Mouse (Mus musculus) spleen, adult 18-20 months (tissue): ENCODE data around the gene Serinc1.
A peak's percentile ranks its signal among the peaks of the same experiment; 100 is the strongest.
"Not testable (repeated sequence)": the region's sequence is repeated elsewhere in the genome, so short reads cannot be mapped to it uniquely, and the experiment has no call there.

ENCODE experiments used
- DNase-seq, 2 experiments: peaks; one replicate each; pipeline ENCODE4 v3.0.0; 2022; ENCODE audit warnings: mixed read lengths in 2 of 2

Serinc1 gene

DNA sequence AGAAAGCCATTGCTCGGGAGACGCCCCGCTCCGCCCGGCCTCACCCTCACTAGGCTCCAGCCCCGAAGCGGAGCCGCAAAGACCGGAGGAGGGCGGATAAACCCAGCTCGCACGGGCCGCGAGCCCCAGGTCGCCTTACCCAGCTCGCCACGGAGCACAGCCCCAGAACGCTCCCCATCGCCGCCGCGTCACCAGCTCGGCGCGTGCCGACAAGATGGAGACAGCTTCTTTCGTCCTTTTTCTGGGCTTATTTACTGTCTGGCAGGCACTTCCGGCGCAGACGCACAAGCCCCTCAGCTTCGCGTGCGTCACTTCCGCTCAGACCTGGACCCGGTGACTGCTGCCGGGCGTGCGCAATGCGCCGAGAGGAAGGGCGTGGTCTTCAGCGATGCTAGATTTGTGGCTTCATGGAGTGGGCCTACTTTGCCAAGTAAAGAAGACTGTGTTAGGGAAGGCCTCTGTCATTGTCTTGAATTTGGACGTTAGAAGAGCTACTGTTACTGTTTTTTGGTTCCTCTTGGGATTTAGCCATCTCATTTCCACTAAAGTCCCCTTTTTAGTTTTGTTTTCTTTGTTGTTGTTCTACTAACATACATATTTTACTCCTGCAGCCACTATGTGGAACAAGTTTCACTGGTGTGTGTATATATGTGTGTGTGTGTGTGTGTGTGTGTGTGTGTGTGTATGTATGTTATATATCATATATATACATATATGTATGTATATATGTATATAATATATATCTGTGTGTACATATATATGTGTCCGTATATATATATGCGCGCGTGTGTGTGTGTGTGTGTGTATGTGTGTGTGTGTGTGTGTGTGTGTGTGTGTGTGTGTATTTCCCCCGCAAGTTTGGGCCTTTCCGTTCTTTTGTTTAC lies at the start of gene Serinc1:
Gene Serinc1, minus strand, starts transcription at position 313 of the 884 bp plus-strand sequence.
- DNase-seq = peak; percentile 85 to 87

- no peak for DNase-seq
These were observed 44.4 kb upstream of the Serinc1 start for GRCm38 (mm10) chr10:57576721-57577120.

GRCm38 (mm10) chr10:57572130-57572529 lies 39.8 kb upstream of the Serinc1 start:
- DNase-seq = no peak

- DNase-seq = peak; percentile 57 to 73
These were observed 38.9 kb upstream of the Serinc1 start for GRCm38 (mm10) chr10:57571211-57571730.

DNA sequence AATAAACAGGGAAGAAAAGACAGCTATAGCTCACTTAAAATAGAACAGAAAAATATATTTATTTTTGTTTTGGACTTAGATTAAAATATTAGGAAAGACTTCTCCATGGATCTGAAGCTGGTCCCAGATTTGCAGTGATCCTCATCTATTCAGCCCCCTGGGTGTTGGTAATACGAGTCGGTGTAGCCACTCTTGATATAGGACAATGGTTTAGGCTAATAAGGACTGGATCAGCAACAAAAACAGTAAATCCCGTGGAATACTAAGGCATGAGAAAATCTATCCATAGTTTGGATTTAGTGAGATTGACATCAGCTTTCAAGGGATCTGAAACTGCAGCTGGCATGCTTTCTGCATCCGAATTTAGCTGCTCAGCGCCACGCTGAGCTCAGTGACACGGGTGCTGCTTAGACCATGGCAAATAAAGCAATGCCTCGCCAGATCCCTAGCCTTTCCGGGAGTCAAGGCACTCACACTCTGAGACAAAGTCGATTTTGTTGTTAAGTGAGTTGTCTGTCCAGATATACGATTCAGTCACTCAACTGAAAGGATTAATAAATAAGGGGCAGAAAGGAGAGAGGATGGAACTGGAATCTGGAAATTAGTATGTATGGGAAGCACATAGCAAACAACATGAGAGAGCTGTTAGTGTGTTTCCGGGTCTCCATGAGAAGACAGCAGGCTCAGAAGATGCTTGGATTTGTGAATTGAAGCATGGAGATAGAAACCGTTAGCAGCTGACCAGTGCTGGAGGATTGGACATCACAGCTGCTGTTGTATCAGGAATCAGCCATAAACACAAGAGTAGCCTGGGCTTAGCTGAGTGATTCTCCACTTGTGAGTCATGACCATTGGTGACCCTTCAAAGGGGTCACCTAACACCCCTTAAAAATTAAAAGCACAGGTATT lies 36.9 kb upstream of the Serinc1 start:
- DNase-seq = no peak

- DNase-seq = no peak
These were observed 33.9 kb upstream of the Serinc1 start for GRCm38 (mm10) chr10:57566221-57566620.

DNA sequence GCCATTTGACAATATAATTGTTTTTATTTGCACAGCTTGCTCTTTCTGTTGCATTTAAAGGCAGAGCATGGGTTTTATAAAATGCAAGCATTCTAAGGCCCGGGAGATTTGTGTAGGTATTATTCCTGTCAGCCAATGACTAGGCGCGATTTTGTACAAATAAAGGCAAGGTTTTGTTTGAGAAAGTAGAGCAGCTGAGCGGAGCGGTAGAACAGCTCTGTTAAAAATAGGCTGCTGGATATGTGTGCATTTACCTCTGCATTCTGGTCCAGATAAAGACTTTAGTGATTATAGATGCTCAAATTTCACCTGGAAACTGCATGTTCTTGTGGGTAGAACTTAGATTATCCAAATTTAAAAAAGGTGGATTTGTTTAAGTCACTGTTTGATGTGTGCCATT lies 25.3 kb upstream of the Serinc1 start:
- no peak for DNase-seq

- no peak for DNase-seq
These were observed 21.4 kb upstream of the Serinc1 start for GRCm38 (mm10) chr10:57553719-57554118.

GRCm38 (mm10) chr10:57549631-57550030 lies 17.3 kb upstream of the Serinc1 start:
- DNase-seq = no peak

- DNase-seq = not testable (repeated sequence)
These were observed 11.6 kb upstream of the Serinc1 start for GRCm38 (mm10) chr10:57543890-57544289.

DNA sequence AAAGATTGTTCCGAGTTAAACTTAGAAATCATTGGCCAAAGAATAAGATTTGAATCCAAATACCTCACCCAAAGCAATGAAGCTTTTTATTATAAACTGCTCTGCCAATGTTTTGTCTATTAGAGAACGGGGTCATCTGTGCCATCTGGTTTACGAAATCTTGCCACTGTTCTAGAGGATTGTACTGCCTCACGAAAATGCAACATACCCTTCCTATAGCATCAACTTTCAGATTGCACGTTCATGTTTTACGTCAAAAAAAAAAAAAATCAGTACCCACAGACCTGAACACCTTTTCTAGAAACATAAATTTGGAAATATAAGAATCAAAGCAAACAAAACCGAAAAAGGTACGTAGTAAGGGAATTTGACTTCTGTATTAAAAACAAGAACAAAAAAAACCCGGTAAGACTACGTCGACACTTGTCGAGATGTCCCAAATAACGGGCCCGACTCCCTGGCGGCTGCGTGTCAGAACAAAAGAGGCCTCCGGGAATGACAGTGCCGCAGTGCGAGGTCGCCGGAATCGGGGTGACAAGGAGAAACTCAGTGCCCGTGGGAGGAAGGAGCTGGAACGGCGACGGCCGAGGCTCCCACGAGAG lies 613 bp downstream of the Serinc1 start:
- DNase-seq = no peak

DNA sequence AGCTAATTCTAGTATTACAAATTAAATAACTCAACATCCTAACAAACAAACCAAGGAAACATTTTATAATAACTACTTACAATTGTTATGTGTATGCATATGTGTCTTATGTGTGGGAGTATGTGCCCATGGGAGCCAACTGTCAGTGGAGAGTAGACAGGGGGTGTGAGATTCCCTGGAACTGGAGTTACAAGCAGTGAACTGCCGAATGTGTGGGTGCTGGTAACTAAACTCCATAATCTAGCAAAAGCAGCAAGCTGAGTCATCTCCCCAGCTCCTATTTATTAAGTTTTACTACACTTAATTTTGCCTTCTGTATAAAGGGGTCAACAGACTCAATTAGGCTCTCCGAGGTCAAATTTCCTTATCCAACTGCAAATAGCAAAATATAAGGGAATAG lies 1.3 kb downstream of the Serinc1 start:
- no peak for DNase-seq

DNA sequence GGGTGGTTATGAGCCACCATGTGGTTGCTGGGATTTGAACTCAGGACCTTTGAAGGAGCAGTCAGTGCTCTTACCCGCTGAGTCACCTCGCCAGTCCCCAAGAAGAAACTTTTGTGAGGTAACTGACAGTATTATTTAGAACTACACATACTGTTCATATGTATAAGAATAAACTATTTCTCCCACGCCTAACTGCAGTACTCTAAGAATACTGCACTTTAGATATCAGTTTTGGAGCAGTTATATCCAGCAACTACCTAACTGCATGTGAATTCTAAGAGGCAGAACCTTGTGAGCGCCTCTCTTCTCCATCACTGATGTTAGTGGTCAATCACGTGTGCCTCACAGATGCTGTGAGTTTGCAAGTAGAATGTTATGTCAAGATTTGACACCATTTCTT lies 5.9 kb downstream of the Serinc1 start:
- no peak for DNase-seq

DNA sequence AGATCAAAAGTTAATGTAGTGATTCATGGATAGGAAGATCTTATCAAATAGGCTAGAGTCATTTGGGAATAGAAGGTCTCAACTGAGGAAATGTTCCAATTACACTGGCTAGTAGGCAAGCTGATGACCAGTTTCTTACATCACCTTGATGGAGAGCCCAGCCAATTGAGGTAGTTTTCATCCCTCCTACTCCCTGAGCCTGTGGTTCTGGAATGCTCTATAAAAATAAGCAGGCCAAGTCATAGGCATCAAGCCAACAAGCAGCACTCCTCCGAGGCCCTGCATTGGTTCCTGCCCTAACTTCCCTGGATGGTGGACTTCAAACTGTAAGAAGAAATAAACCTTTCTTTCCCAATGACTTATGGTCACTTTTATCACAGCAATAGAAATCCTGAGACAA lies 17.1 kb downstream of the Serinc1 start:
- DNase-seq = no peak

- DNase-seq = no peak
These were observed 17.7 kb downstream of the Serinc1 start for GRCm38 (mm10) chr10:57514616-57515015.

GRCm38 (mm10) chr10:57499414-57500156 lies 32.7 kb downstream of the Serinc1 start:
- DNase-seq = no peak

- DNase-seq = no peak
These were observed 40.3 kb downstream of the Serinc1 start for GRCm38 (mm10) chr10:57492050-57492449.

DNA sequence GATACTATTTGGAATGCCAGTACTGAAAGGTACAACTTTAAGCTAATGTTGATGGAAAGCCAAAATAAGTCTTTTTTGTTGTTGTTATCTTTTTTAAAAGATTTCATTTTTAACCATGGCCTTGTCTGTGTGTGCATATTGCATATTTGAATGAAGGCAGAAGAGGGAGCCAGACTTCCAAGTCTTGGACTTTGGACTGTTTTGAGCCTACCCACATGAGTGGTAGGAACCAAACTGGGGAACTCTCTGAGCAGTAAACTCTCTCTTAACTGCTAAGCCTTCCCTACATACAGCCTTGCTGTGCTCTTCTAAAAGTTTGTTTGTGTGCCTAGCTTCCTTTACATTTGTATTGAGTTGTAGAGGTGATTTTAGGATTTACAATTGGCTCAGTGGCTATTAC lies 43.7 kb downstream of the Serinc1 start:
- no peak for DNase-seq

- no peak for DNase-seq
These were observed 45.1 kb downstream of the Serinc1 start for GRCm38 (mm10) chr10:57487201-57487600.

DNA sequence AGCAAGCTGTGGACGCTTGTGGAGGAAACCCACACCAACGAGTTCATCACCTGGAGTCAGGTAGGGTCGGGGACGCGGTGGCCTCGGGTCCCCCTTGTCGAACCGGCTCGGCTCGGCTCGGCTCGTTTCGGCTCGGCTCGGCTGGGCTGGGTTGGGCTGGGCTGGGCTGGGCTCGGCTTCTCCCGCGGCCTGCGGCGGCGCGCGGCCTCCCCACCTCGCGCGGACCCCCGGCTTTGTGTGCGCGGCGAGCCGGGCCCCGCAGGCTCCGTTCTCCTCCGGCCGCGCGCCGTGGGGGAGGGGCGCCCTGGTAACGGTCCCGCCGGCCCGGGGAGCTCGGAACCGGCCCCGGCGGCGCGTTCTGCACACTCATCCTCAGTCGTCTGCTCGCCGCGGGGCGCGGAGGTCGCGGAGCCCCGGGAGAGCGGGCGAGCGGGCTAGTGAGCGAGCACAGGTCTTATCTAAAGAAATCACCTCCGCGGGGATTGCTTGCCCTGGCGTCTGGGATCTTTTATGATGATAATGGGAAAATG lies 45.7 kb downstream of the Serinc1 start:
- no peak for DNase-seq

GRCm38 (mm10) chr10:57485908-57486541 lies 46.3 kb downstream of the Serinc1 start, which contains the start of gene Hsf2:
Hsf2 (plus strand) TSS chr10:57486385.
- peak; percentile 89 to 90 for DNase-seq
